Mouse (Mus musculus) heart, adult 10 weeks (tissue): ENCODE results near the gene Sod1. TPM values are rescaled to one million over a fixed set of nuclear protein-coding genes. Genes with fewer than 3 reads are reported as not detected.

Source experiments
- polyA plus RNA-seq: library from polyadenylated mRNA; stranded (reverse); fragments of 350-450 nt; fragmentation: Illumina TruSeq; extraction: RNeasy Lipid Tissue Mini Kit (QIAGEN cat#74804); gene quantifications from one replicate; pipeline ENCODE4 v1.2.3, GENCODE M21; 2014; ENCODE audit warnings: low read depth, low replicate concordance

The Sod1 gene
- 813 TPM for polyA plus RNA-seq

DNA sequence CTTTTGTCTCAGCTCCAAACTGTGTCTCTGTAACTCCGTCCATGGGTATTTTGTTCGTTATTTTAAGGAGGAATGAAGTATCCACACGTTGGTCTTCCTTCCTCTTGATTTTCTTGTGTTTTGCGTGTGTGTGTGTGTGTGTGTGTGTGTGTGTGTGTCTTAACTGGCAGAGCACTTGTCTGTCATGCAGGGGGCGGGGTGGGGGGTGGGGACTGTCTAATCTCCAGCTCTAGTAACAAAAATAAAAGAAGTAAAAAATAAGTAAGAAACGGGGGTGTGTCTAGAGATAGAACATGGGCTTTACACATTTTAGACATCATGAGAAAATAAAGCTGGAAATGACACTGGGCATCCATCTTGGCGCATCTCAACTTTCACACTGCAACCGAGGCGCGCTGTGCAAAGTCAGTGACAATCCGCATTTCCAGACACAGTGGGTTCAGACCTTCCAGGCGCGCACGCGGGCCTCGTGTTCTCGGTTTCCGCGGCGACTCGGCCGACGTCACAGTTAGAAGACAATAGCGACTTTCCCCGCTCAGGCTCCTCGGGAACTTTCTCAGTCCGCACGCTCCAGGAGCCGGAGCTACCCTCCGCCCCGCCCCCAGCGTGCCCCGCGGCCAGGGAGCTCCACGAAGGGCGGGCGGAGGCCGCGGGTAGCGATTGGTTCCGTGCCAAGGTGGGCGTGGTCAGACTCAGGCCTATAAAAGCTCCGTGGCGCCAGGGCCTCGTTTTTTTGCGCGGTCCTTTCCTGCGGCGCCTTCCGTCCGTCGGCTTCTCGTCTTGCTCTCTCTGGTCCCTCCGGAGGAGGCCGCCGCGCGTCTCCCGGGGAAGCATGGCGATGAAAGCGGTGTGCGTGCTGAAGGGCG lies at the start of gene Sod1:
Gene Sod1 (plus strand): TSS at position 729 of the 866 bp plus-strand sequence.

Other genes starting within 250 kb of the Sod1 start
- 4.8 TPM for gene Tiam1, start 77.0 kb upstream of the Sod1 start, polyA plus RNA-seq
- gene Scaf4, start 63.7 kb downstream of the Sod1 start, polyA plus RNA-seq = 14.7 TPM
- 0.37 TPM for gene Hunk, start 165.3 kb downstream of the Sod1 start, polyA plus RNA-seq